Comparison of ENCODE assay signal across 12 mouse cellular contexts in the genomic region with DNA sequence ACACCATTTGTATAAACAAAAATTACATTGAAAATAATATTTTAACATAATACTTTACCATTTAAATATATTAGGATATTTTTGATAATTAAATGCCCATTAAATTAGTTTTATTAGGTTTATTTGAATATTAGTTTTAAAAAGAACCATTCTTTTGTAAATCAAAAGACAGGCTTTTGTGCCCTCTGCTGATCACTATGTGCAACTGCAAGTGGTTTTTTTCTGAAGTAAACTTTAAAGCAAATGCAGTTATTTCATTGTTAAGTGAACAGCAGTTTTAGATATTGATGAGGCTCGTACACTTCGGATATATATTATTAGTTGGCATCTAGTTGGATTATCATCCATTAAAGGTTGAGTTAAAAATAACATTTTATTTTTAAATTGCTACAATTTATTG.
DNase-seq lines count a peak whose midpoint lies in the region; ATAC-seq and TF ChIP-seq lines count a peak whose summit lies in the region.
"Had no signal": no experiment of that assay in that cellular context is flagged by ENCODE, and none has a peak within 500 bp of the region (broad histone marks: within the 10 kb centered on the region; RNA-seq: fewer than 3 reads in every experiment).

No protein-coding gene starts in this region.

- no peaks in the 10 kb centered on the region for H3K4me1 ChIP-seq in heart, postnatal 0 days (ENCODE audit: control insufficient read depth, insufficient read depth)
- H3K4me1 ChIP-seq in heart, embryonic 11.5 days (ENCODE audit: control insufficient read depth, insufficient read depth, low read length): no peaks in the 10 kb centered on the region
- no peaks in the 10 kb centered on the region for H3K4me1 ChIP-seq in lung, adult 2 months (ENCODE audit: control insufficient read depth, insufficient read depth, low read length)
- H3K4me1 ChIP-seq: heart, embryonic 10.5 days; limb, embryonic 15.5 days had no signal

- H3K27me3 ChIP-seq in heart, postnatal 0 days (ENCODE audit: control insufficient read depth, insufficient read depth, low read length): no peaks in the 10 kb centered on the region
- H3K27me3 ChIP-seq in heart, embryonic 11.5 days (ENCODE audit: control insufficient read depth, insufficient read depth, low read length): no peaks in the 10 kb centered on the region
- H3K27me3 ChIP-seq: limb, embryonic 15.5 days had no signal

- H3K36me3 ChIP-seq in heart, postnatal 0 days (replicated peaks; ENCODE audit: control insufficient read depth, insufficient read depth, low read length): no peaks in the 10 kb centered on the region
- no peaks in the 10 kb centered on the region for H3K36me3 ChIP-seq in heart, embryonic 11.5 days (ENCODE audit: control insufficient read depth, insufficient read depth, low read length)
- H3K36me3 ChIP-seq: heart, embryonic 10.5 days; limb, embryonic 15.5 days had no signal

- no peak overlapping the region for H3K4me2 ChIP-seq in heart, postnatal 0 days (ENCODE audit: low read depth, low read length)
- H3K4me2 ChIP-seq in heart, embryonic 11.5 days: no peak overlapping the region
- H3K4me2 ChIP-seq: limb, embryonic 15.5 days had no signal

- no peak overlapping the region for H3K27ac ChIP-seq in heart, postnatal 0 days (ENCODE audit: low read depth)
- no peak overlapping the region for H3K27ac ChIP-seq in heart, embryonic 11.5 days (ENCODE audit: low read depth, low read length)
- H3K27ac ChIP-seq: heart, embryonic 10.5 days; limb, embryonic 15.5 days had no signal

- no peak overlapping the region for H3K4me3 ChIP-seq in heart, postnatal 0 days (ENCODE audit: low read depth, low read length)
- no peak overlapping the region for H3K4me3 ChIP-seq in heart, embryonic 11.5 days (ENCODE audit: low read depth, low read length)
- no peak overlapping the region for H3K4me3 ChIP-seq in lung, adult 2 months (replicated peaks; ENCODE audit: extremely low read depth, low read depth, low read length)
- H3K4me3 ChIP-seq: heart, embryonic 10.5 days; limb, embryonic 15.5 days had no signal

- TF ChIP-seq CTCF in heart, postnatal 0 days (IDR thresholded peaks at IDR 0.05; ENCODE audit: low read depth): peak; percentile 66
- peak; percentile 42 for TF ChIP-seq CTCF in lung, adult 2 months (IDR thresholded peaks at IDR 0.05; ENCODE audit: insufficient read depth, low read length)

- WGBS in heart, postnatal 0 days: 22% methylated on average over 2 of the region's 2 CpGs
- WGBS in heart, embryonic 11.5 days (ENCODE audit: insufficient replicate concordance): 27% methylated on average over 2 of the region's 2 CpGs
- 25% methylated on average over 2 of the region's 2 CpGs for WGBS in lung, adult 2 months

- ATAC-seq in heart, postnatal 0 days (ENCODE audit: insufficient read depth, low read depth): no peak
- ATAC-seq in heart, embryonic 11.5 days (replicated peaks; ENCODE audit: insufficient number of reproducible peaks, low FRiP score, low TSS enrichment): no peak

- no peak for TF ChIP-seq EP300 in heart, postnatal 0 days (IDR thresholded peaks at IDR 0.05; ENCODE audit: low read depth)

- no peak for DNase-seq in heart, postnatal 0 days (ENCODE audit: low spot score)
- DNase-seq in lung, adult 2 months: no peak
- no peak for DNase-seq in lung, postnatal 36 days
- DNase-seq in NIH3T3 (ENCODE audit: low read depth): peak; percentile 66
- peak; percentile 26 for DNase-seq in retina, postnatal 1 day
- DNase-seq in frontal cortex, postnatal 36 days (ENCODE audit: low spot score in 2 of 2): no peak
- DNase-seq: cerebellum, adult 18-20 months; right cerebral cortex, postnatal 25 days; thymus, adult 2 months had no signal

- H3K9me3 ChIP-seq in heart, postnatal 0 days (replicated peaks; ENCODE audit: control insufficient read depth, low read length): no peaks in the 10 kb centered on the region
- H3K9me3 ChIP-seq in heart, embryonic 11.5 days (replicated peaks; ENCODE audit: control insufficient read depth, low read length): no peaks in the 10 kb centered on the region
- H3K9me3 ChIP-seq: heart, embryonic 10.5 days; limb, embryonic 15.5 days had no signal

- no peak overlapping the region for H3K9ac ChIP-seq in heart, postnatal 0 days (replicated peaks; ENCODE audit: low read depth, low read length)
- no peak overlapping the region for H3K9ac ChIP-seq in heart, embryonic 11.5 days (ENCODE audit: low read depth, low read length)
- H3K9ac ChIP-seq: limb, embryonic 15.5 days had no signal

- TF ChIP-seq POLR2A in lung, adult 2 months (IDR thresholded peaks at IDR 0.05; ENCODE audit: borderline replicate concordance, extremely low read depth, low read depth, low read length): no peak

Comparison
In these comparisons a context has a peak if more than half of its experiments do, and no peak if none do; other contexts are left out.
1. DNase-seq: peak in NIH3T3 (single experiment) and retina, postnatal 1 day (single experiment); none in heart, postnatal 0 days (single experiment), lung, adult 2 months (single experiment), lung, postnatal 36 days (single experiment) and frontal cortex, postnatal 36 days (0 of 2).